Mouse (Mus musculus) hindbrain, embryonic 13.5 days (tissue): ENCODE measurements around the gene Frem2. TPM values are rescaled to one million over a fixed set of nuclear protein-coding genes. Genes with fewer than 3 reads are reported as not detected.

Experiments
- ATAC-seq: fragments of 200-750 bp; cut with Nextera tagmentation; 2 replicates; pipeline ENCODE4 v1.8.0; 2017; ENCODE audit warnings: moderate TSS enrichment; ENCODE audit not compliant: low FRiP score
- H3K27ac ChIP-seq: fragments of 300-500 bp; sonication (generic); 2 replicates; pipeline ENCODE4 v1.5.1; 2015; ENCODE audit warnings: inconsistent platforms, mild to moderate bottlenecking, moderate library complexity
- H3K27me3 ChIP-seq: fragments of 300-500 bp; sonication (generic); 2 replicates; pipeline ENCODE4 v1.6.1; 2015; ENCODE audit warnings: mild to moderate bottlenecking, inconsistent platforms
- H3K36me3 ChIP-seq: fragments of 300-500 bp; sonication (generic); 2 replicates; pipeline ENCODE4 v1.6.1; 2015; ENCODE audit warnings: mild to moderate bottlenecking, inconsistent platforms
- H3K4me1 ChIP-seq: fragments of 300-500 bp; sonication (generic); replicated peaks from 2 replicates; pipeline ENCODE4 v1.6.1; 2015; ENCODE audit warnings: inconsistent platforms
- H3K4me2 ChIP-seq: fragments of 300-500 bp; sonication (generic); 2 replicates; pipeline ENCODE4 v1.6.1; 2015; ENCODE audit warnings: inconsistent platforms, mild to moderate bottlenecking, moderate library complexity
- H3K4me3 ChIP-seq: fragments of 300-500 bp; sonication (generic); 2 replicates; pipeline ENCODE4 v1.5.1; 2015; ENCODE audit warnings: mild to moderate bottlenecking, inconsistent platforms
- H3K9ac ChIP-seq: fragments of 300-500 bp; sonication (generic); 2 replicates; pipeline ENCODE4 v1.6.1; 2015; ENCODE audit warnings: mild to moderate bottlenecking, inconsistent platforms
- H3K9me3 ChIP-seq: fragments of 300-500 bp; sonication (generic); 2 replicates; pipeline ENCODE4 v1.6.1; 2016; ENCODE audit warnings: inconsistent platforms
- WGBS: fragments of 180-500 bp; shearing (Covaris S2); methylation state at CpG from one replicate; pipeline ENCODE4 v1.1.7; 2015; 5-methylcytosine and 5-hydroxymethylcytosine counted together
- polyA plus RNA-seq: library from polyadenylated mRNA; unstranded; fragments of >200 nt; fragmentation: Nextera tagmentation; extraction: Ambion mirVana; gene quantifications from 2 replicates; pipeline ENCODE4 v1.2.1, GENCODE M21; 2015

Frem2 gene
- polyA plus RNA-seq, 1 experiment from 2014 or later, result 1.3 TPM

DNA sequence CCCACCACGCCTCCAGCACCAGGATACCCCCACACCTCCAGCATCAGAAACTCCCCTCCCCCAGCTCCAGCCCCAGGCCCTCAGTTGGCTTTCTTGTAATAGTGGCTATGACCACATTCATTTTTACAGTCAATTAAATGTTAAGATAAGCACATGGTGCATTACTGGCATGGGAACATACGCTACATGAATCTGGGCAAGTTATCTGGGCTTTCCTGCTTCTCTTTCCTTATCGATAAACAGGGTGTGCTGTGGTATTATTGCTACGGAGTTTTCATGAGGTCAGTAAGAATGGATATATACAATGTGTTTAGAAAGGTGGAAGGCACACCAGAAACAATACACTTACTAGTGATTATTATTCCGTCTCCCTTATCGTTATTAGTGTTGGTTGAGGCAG is 125.1 kb downstream of the Frem2 start:
- H3K27ac ChIP-seq, result no peak overlapping the region
- H3K4me1 ChIP-seq, result no peaks in the 10 kb centered on the region
- no peak overlapping the region for H3K9ac ChIP-seq
- no peaks in the 10 kb centered on the region for H3K27me3 ChIP-seq
- H3K4me3 ChIP-seq, result no peak overlapping the region
- H3K4me2 ChIP-seq, result no peak overlapping the region
- ATAC-seq, result no peak
- WGBS, result 92% methylated on average over 6 of the region's 6 CpGs
- no peaks in the 10 kb centered on the region for H3K36me3 ChIP-seq
- H3K9me3 ChIP-seq, result no peaks in the 10 kb centered on the region

DNA sequence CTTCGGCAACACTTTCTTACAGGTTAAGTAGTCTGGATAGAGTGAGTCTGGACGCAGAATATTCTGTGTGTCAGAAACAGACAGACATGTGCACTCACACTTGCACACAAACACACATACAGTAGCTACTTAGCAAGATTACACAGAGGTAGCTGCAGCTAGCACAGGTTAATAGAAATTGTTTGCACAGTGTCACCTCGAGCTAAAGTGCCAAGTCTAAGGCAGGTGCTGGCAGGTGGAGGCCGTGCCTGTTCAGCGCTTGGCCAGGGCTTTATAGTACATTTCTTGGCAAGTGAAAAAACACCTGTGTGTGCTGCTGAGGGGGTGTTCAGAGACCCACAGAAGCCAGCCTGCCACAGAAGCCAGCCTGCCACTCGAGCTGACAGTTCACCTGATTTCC is 126.8 kb downstream of the Frem2 start:
- Histone ChIP-seq H3K4me3 (no peak overlapping the region), H3K9ac (no peak overlapping the region), H3K27ac (no peak overlapping the region), H3K9me3 (no peaks in the 10 kb centered on the region), H3K4me2 (no peak overlapping the region), H3K36me3 (no peaks in the 10 kb centered on the region), H3K27me3 (peaks cover 3% of the 10 kb centered on the region; the same call in 1 of the 2 replicates), H3K4me1 (no peaks in the 10 kb centered on the region)
- 88% methylated on average over 6 of the region's 6 CpGs for WGBS
- no peak for ATAC-seq

DNA sequence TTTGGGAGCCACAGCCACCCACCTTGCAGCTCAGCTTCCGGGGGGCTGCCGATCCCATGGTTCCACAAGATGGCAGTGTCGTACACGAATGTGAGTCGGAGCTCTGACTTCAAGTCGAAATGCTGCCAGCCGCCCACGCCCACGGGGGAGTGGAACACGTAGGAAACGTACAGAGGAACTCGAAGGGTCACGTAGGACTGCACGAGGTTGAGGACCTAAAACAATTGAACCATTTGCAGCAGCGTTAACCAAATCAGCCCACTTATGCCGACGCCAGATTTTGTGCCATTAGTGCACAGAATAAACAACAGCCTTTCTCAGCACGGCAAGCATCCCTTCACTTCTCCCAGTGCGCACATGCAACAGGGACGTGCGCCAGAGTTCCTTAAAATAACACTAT is 131.4 kb downstream of the Frem2 start:
- H3K4me2 ChIP-seq, result peak overlapping the region; percentile 60
- H3K27me3 ChIP-seq, result peaks cover 3% of the 10 kb centered on the region; the same call in 1 of the 2 replicates
- peak; percentile 61; the same call in 1 of the 2 replicates for ATAC-seq
- H3K36me3 ChIP-seq, result no peaks in the 10 kb centered on the region
- H3K9me3 ChIP-seq, result no peaks in the 10 kb centered on the region
- WGBS, result 19% methylated on average over 21 of the region's 21 CpGs
- H3K4me1 ChIP-seq, result no peaks in the 10 kb centered on the region
- H3K4me3 ChIP-seq, result peak overlapping the region; percentile 37
- H3K27ac ChIP-seq, result no peak overlapping the region
- H3K9ac ChIP-seq, result 0 out of 2 replicates have a peak overlapping the region, but pooled peaks have one; percentile 51

DNA sequence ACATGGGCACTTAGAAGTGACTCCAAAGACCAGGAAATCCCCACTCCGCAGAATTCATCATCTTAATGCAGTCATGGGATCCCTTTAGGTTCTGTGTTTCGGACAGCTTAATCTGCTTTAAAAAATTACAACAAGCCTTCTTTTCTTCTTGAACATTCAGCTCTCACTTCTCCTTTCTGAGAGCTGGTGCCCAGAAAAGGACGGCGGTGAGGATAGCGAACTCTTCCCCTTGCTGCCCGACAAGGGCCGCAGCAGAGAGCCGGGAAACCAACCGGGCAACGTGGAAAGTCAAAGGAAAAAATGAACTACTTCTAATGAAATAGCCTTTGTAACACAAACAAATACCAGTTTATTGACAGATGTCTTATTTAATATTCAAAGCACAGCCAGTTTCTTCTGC is 134.4 kb downstream of the Frem2 start:
- H3K4me2 ChIP-seq, result no peak overlapping the region
- H3K9ac ChIP-seq, result no peak overlapping the region
- no peaks in the 10 kb centered on the region for H3K9me3 ChIP-seq
- no peaks in the 10 kb centered on the region for H3K4me1 ChIP-seq
- H3K27ac ChIP-seq, result no peak overlapping the region
- 84% methylated on average over 10 of the region's 10 CpGs for WGBS
- no peak overlapping the region for H3K4me3 ChIP-seq
- peaks cover 3% of the 10 kb centered on the region; the same call in 1 of the 2 replicates for H3K27me3 ChIP-seq
- ATAC-seq, result no peak
- H3K36me3 ChIP-seq, result no peaks in the 10 kb centered on the region

GRCm38 (mm10) chr3:53514221-53515065 is 142.7 kb downstream of the Frem2 start:
- Histone ChIP-seq H3K27ac (no peak overlapping the region), H3K27me3 (no peaks in the 10 kb centered on the region), H3K9me3 (no peaks in the 10 kb centered on the region), H3K36me3 (no peaks in the 10 kb centered on the region), H3K4me3 (no peak overlapping the region), H3K4me2 (no peak overlapping the region), H3K9ac (no peak overlapping the region), H3K4me1 (no peaks in the 10 kb centered on the region)
- no peak for ATAC-seq
- 84% methylated on average over 4 of the region's 4 CpGs for WGBS

DNA sequence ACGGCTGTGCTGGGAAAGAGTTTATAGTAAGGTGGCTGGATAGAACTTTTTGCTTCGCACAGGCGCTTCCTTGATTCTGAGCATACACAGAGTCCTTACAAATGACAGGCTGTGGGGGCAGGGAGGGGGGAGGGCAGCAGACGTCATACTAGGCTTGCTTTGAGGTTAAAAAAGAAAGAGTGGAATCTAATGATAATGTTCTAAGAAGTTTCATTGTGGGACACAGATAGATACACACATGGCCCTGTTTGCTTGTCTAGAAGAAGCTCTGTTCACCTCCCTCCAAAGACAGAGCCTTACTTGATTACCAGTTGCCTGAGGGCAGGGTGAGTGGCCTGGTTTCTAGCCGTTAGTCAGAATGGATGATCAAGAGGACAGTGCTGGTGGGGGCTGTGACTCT is 144.1 kb downstream of the Frem2 start:
- Histone ChIP-seq H3K4me2 (no peak overlapping the region), H3K27me3 (no peaks in the 10 kb centered on the region), H3K27ac (no peak overlapping the region), H3K4me1 (no peaks in the 10 kb centered on the region), H3K36me3 (no peaks in the 10 kb centered on the region), H3K9ac (no peak overlapping the region), H3K4me3 (no peak overlapping the region), H3K9me3 (no peaks in the 10 kb centered on the region)
- no peak for ATAC-seq
- 71% methylated on average over 5 of the region's 5 CpGs for WGBS

DNA sequence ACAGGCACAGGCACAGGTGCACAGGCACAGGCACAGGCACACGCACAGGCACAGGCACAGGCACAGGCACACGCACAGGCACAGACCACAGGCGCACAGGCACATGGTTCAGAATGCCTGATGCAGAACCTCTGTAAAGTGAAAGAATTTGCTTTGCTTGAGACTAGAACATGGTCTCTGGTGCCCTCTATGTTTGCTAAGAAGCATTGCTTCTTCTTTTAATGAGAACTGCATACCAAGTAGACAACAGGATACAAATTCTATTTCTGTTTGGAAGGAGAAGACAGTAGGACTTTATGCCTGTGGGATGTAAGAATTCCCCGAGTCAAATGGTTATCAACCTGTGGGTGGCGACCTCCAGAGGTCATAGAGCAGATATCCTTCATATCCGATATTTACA is 154.7 kb downstream of the Frem2 start:
- ATAC-seq, result no peak
- no peaks in the 10 kb centered on the region for H3K4me1 ChIP-seq
- H3K9ac ChIP-seq, result no peak overlapping the region
- no peaks in the 10 kb centered on the region for H3K36me3 ChIP-seq
- H3K4me3 ChIP-seq, result no peak overlapping the region
- no peak overlapping the region for H3K4me2 ChIP-seq
- no peaks in the 10 kb centered on the region for H3K9me3 ChIP-seq
- H3K27ac ChIP-seq, result no peak overlapping the region
- H3K27me3 ChIP-seq, result no peaks in the 10 kb centered on the region
- WGBS, result 68% methylated on average over 6 of the region's 6 CpGs

DNA sequence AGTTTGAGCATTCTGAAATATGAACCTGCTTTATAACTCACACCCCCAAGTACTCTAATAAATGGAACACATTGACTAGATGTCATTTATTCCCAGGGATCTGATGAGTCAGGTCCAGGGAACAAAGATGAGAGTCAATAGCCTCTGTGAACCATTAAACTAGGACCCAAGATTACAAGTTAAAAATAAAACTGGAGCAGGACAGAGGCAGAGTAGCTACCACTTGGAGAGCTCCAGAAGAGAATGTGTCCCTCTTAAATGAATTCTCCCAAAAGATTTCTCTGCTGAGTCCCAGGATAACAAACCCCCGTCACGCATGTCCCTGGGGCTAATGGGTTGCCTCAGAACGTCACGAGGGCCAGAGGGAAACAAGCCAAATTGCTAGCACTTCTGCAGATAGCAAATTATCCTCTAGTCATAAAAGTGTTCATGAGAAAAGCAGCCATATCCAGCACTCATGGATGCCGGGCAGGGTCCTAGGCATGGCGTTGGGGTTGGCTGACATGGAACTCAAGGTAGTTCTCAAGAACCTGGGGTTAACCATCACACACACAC is 158.7 kb downstream of the Frem2 start:
- H3K4me2 ChIP-seq, result no peak overlapping the region
- H3K9ac ChIP-seq, result no peak overlapping the region
- H3K4me1 ChIP-seq, result no peaks in the 10 kb centered on the region
- no peak overlapping the region for H3K27ac ChIP-seq
- no peak overlapping the region for H3K4me3 ChIP-seq
- WGBS, result 82% methylated on average over 6 of the region's 6 CpGs
- no peaks in the 10 kb centered on the region for H3K36me3 ChIP-seq
- H3K27me3 ChIP-seq, result no peaks in the 10 kb centered on the region
- H3K9me3 ChIP-seq, result no peaks in the 10 kb centered on the region
- ATAC-seq, result no peak

DNA sequence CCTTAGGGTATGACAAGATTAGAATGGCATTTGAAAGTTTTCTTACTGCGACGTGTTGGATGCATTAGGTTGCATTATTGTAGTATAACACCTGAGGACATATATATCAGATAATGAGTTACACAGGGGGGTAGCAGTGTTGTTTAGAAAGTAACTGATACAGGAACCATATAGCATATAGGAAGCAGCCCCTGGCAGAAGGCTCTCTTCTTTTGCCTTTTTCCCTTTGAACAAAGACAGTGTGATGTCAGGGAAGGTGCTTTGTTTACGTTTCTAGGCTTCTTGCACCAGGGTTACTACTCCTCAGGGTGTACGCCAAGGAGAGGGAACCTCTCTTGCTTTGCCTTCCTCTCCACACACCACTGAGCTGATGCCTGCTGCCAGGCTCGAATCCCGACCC is 168.8 kb downstream of the Frem2 start, which contains the start of gene Stoml3:
TSS of gene Stoml3 (plus strand) at position 301 of the 400 bp plus-strand sequence.
- no peak within 1 kb of the TSS for H3K4me3 ChIP-seq
- no peak within 1 kb of the TSS for H3K27ac ChIP-seq
- no peak within 1 kb of the TSS for H3K4me2 ChIP-seq
- no peaks in the 10 kb centered on the region for H3K36me3 ChIP-seq
- no peak within 1 kb of the TSS for H3K9ac ChIP-seq
- WGBS, result 77% methylated on average over 6 of the region's 6 CpGs
- H3K9me3 ChIP-seq, result no peaks in the 10 kb centered on the region
- no peaks in the 10 kb centered on the region for H3K4me1 ChIP-seq
- no peaks in the 10 kb centered on the region for H3K27me3 ChIP-seq
- no peak for ATAC-seq

- Histone ChIP-seq H3K27ac (no peak overlapping the region), H3K36me3 (peaks cover 9% of the 10 kb centered on the region), H3K9me3 (no peaks in the 10 kb centered on the region), H3K4me3 (no peak overlapping the region), H3K27me3 (no peaks in the 10 kb centered on the region), H3K4me2 (no peak overlapping the region), H3K4me1 (no peaks in the 10 kb centered on the region), H3K9ac (no peak overlapping the region)
- 74% methylated on average over 9 of the region's 9 CpGs for WGBS
- ATAC-seq, result no peak
These were observed 170.1 kb downstream of the Frem2 start for GRCm38 (mm10) chr3:53486996-53487576.

- Histone ChIP-seq H3K9ac (no peak overlapping the region), H3K4me2 (no peak overlapping the region), H3K4me1 (no peaks in the 10 kb centered on the region), H3K9me3 (no peaks in the 10 kb centered on the region), H3K36me3 (peaks cover 14% of the 10 kb centered on the region), H3K27me3 (no peaks in the 10 kb centered on the region), H3K4me3 (no peak overlapping the region), H3K27ac (no peak overlapping the region)
- no peak for ATAC-seq
- 79% methylated on average over 10 of the region's 10 CpGs for WGBS
These were observed 170.6 kb downstream of the Frem2 start for GRCm38 (mm10) chr3:53486561-53486960.

DNA sequence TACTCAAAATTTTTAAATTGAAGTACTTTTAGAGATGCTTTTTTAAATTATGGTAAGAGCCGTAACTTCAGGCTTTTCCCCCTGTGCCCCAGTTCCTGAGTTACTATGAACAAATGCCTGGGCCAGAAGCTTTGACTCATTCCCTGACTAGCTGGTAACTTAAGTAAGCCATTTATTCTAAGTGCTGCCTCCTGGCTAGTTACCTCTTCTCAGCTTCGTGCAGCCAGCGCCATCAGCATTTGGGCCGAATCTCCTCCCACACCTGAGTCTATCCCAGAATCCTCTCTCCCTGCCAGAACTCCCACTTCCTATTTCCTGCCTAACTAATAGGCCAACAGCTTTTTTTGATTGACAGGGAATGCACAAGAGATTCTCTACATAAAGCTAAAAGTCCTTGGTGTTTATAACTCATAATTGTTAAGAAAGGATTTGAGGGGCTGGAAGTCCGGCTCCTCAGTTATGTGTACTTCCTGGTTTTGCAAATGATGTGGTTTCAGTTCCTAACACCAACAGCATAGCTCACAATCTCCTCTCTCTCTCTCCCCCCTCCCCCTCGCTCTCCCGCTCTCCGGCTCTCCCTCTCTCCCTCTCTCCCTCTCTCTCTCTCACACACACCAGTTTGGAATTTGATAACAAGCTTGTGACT is 173.6 kb downstream of the Frem2 start:
- H3K9ac ChIP-seq, result no peak overlapping the region
- peaks cover 40% of the 10 kb centered on the region for H3K36me3 ChIP-seq
- H3K4me2 ChIP-seq, result no peak overlapping the region
- H3K27ac ChIP-seq, result no peak overlapping the region
- no peaks in the 10 kb centered on the region for H3K27me3 ChIP-seq
- 90% methylated on average over 8 of the region's 8 CpGs for WGBS
- H3K9me3 ChIP-seq, result no peaks in the 10 kb centered on the region
- no peak overlapping the region for H3K4me3 ChIP-seq
- ATAC-seq, result no peak
- no peaks in the 10 kb centered on the region for H3K4me1 ChIP-seq
